Mouse (Mus musculus) testis, adult 2 months (tissue): ENCODE data around the gene Filip1l.

Source experiments
- CTCF ChIP-seq: fragments of 200-500 bp; IDR thresholded peaks from 2 replicates; pipeline ENCODE4 v1.5.1; 2012; ENCODE audit warnings: low read depth, mild to moderate bottlenecking, inconsistent platforms, low read length, moderate library complexity; ENCODE audit not compliant: control insufficient read depth, insufficient read depth, insufficient replicate concordance
- POLR2A ChIP-seq: fragments of 200-500 bp; IDR thresholded peaks from 2 replicates; pipeline ENCODE4 v1.6.1; 2012; ENCODE audit warnings: low read depth, mild to moderate bottlenecking, inconsistent platforms, low read length, moderate library complexity; ENCODE audit not compliant: control insufficient read depth

GRCm38 (mm10) chr16:57417955-57418354 lies 65.1 kb downstream of the Filip1l start:
- TF ChIP-seq POLR2A (no peak), CTCF (no peak)
